Mouse (Mus musculus): ENCODE measurements around the gene Nbeal2. TPM values are rescaled to one million over a fixed set of nuclear protein-coding genes. Genes with fewer than 3 reads are reported as not detected.
A peak's percentile ranks its signal among the peaks of the same experiment; 100 is the strongest.

The Nbeal2 gene
- total RNA-seq, 2 experiments from 2014 or later = 7.8 to 13.5 TPM

GRCm38 (mm10) chr9:110654726-110655650, 1.0 kb upstream of the Nbeal2 start:
- intact Hi-C loops (cut with DNase I) = loop anchor here (5.0 kb wide), 1 partner anchor 32 kb away; no protein-coding TSS in a partner anchor
- no peak for DNase-seq (ENCODE audit: low spot score in 2 of 2)

- DNase-seq (ENCODE audit: low spot score in 2 of 2) = no peak
- intact Hi-C loops (cut with DNase I) = loop anchor here (2.0 to 5.0 kb wide), 2 partner anchors 18 to 34 kb away; no protein-coding TSS in a partner anchor
Observed at GRCm38 (mm10) chr9:110652963-110653654, 852 bp downstream of the Nbeal2 start.

GRCm38 (mm10) chr9:110651931-110652722, 1.8 kb downstream of the Nbeal2 start:
- intact Hi-C loops (cut with DNase I) = loop anchor here (2.0 to 5.0 kb wide), 2 partner anchors 17 to 35 kb away; no protein-coding TSS in a partner anchor
- no peak for DNase-seq (ENCODE audit: low spot score in 2 of 2)

GRCm38 (mm10) chr9:110649775-110650174, 4.2 kb downstream of the Nbeal2 start:
- no peak for DNase-seq (ENCODE audit: low spot score in 2 of 2)
- intact Hi-C loops (cut with DNase I) = loop anchor here (5.0 kb wide), 1 partner anchor 38 kb away; no protein-coding TSS in a partner anchor

- intact Hi-C loops (cut with DNase I) = no loop called here
Observed at GRCm38 (mm10) chr9:110645219-110645618, 8.7 kb downstream of the Nbeal2 start.

GRCm38 (mm10) chr9:110644295-110644694, 9.7 kb downstream of the Nbeal2 start:
- no peak for DNase-seq (ENCODE audit: low spot score in 2 of 2)
- intact Hi-C loops (cut with DNase I) = no loop called here

More at GRCm38 (mm10) chr9:110645219-110645618, 8.7 kb downstream of the Nbeal2 start:
- DNase-seq (ENCODE audit: low spot score in 2 of 2) = no peak

- intact Hi-C loops (cut with DNase I) = no loop called here
- DNase-seq (ENCODE audit: low spot score in 2 of 2) = no peak
Observed at GRCm38 (mm10) chr9:110643787-110644186, 10.2 kb downstream of the Nbeal2 start.

GRCm38 (mm10) chr9:110642812-110643524, 11.0 kb downstream of the Nbeal2 start:
- intact Hi-C loops (cut with DNase I) = no loop called here
- no peak for DNase-seq (ENCODE audit: low spot score in 2 of 2)

GRCm38 (mm10) chr9:110641006-110641405, 13.0 kb downstream of the Nbeal2 start:
- intact Hi-C loops (cut with DNase I) = no loop called here

GRCm38 (mm10) chr9:110638611-110639021, 15.3 kb downstream of the Nbeal2 start:
- no peak for DNase-seq (ENCODE audit: low spot score in 2 of 2)
- intact Hi-C loops (cut with DNase I) = loop anchor here (5.0 kb wide), 1 partner anchor 226 kb away; no protein-coding TSS in a partner anchor

More at GRCm38 (mm10) chr9:110641006-110641405, 13.0 kb downstream of the Nbeal2 start:
- no peak for DNase-seq (ENCODE audit: low spot score in 2 of 2)

GRCm38 (mm10) chr9:110635225-110635624, 18.7 kb downstream of the Nbeal2 start:
- DNase-seq (ENCODE audit: low spot score in 2 of 2) = peak; percentile 78 to 79
- intact Hi-C loops (cut with DNase I) = loop anchor here (1.0 to 5.0 kb wide), 3 partner anchors 18 to 223 kb away; no protein-coding TSS in a partner anchor

GRCm38 (mm10) chr9:110633882-110634281, 20.1 kb downstream of the Nbeal2 start:
- DNase-seq (ENCODE audit: low spot score in 2 of 2) = no peak
- intact Hi-C loops (cut with DNase I) = loop anchor here (2.0 to 5.0 kb wide), 2 partner anchors 19 to 148 kb away; no protein-coding TSS in a partner anchor

GRCm38 (mm10) chr9:110632671-110633070, 21.3 kb downstream of the Nbeal2 start:
- no peak for DNase-seq (ENCODE audit: low spot score in 2 of 2)
- intact Hi-C loops (cut with DNase I) = loop anchor here (5.0 kb wide), 1 partner anchor 150 kb away; no protein-coding TSS in a partner anchor

- intact Hi-C loops (cut with DNase I) = loop anchor here (5.0 kb wide), 1 partner anchor 151 kb away; no protein-coding TSS in a partner anchor
- no peak for DNase-seq (ENCODE audit: low spot score in 2 of 2)
Observed at GRCm38 (mm10) chr9:110631651-110632275, 22.2 kb downstream of the Nbeal2 start.

GRCm38 (mm10) chr9:110631191-110631590, 22.8 kb downstream of the Nbeal2 start:
- no peak for DNase-seq (ENCODE audit: low spot score in 2 of 2)
- intact Hi-C loops (cut with DNase I) = loop anchor here (5.0 kb wide), 1 partner anchor 151 kb away; no protein-coding TSS in a partner anchor

GRCm38 (mm10) chr9:110630171-110630570, 23.8 kb downstream of the Nbeal2 start:
- intact Hi-C loops (cut with DNase I) = loop anchor here (5.0 kb wide), 1 partner anchor 152 kb away; no protein-coding TSS in a partner anchor
- DNase-seq (ENCODE audit: low spot score in 2 of 2) = no peak

GRCm38 (mm10) chr9:110625350-110625908, 28.5 kb downstream of the Nbeal2 start:
- DNase-seq (ENCODE audit: low spot score in 2 of 2) = no peak
- intact Hi-C loops (cut with DNase I) = no loop called here

Measured in left cerebral cortex, postnatal 36 days (tissue).